Mouse (Mus musculus) retina, adult 2 months (tissue): ENCODE results near the gene Gal.
A peak's percentile ranks its signal among the peaks of the same experiment; 100 is the strongest.

Experiments used
- DNase-seq: peaks from one replicate; pipeline ENCODE4 v3.0.0-alpha.2; 2012; ENCODE audit warnings: low read depth, low spot score

The Gal gene

GRCm38 (mm10) chr19:3414268-3414733 lies at the start of gene Gal:
Gal (minus strand) TSS chr19:3414544.
- no peak for DNase-seq

- DNase-seq, result no peak
Measured at GRCm38 (mm10) chr19:3459986-3460385, 45.6 kb upstream of the Gal start.

GRCm38 (mm10) chr19:3458331-3459099 lies 44.2 kb upstream of the Gal start:
- no peak for DNase-seq

- no peak for DNase-seq
Measured at GRCm38 (mm10) chr19:3457700-3458099, 43.4 kb upstream of the Gal start.

GRCm38 (mm10) chr19:3451649-3452048 lies 37.3 kb upstream of the Gal start:
- no peak for DNase-seq

GRCm38 (mm10) chr19:3451170-3451569 lies 36.8 kb upstream of the Gal start:
- DNase-seq, result peak; percentile 43

- DNase-seq, result no peak
Measured at GRCm38 (mm10) chr19:3450714-3451113, 36.4 kb upstream of the Gal start.

- no peak for DNase-seq
Measured at GRCm38 (mm10) chr19:3449248-3449647, 34.9 kb upstream of the Gal start.

GRCm38 (mm10) chr19:3447348-3447747 lies 33.0 kb upstream of the Gal start:
- DNase-seq, result no peak

- no peak for DNase-seq
Measured at GRCm38 (mm10) chr19:3441092-3441491, 26.7 kb upstream of the Gal start.

GRCm38 (mm10) chr19:3440667-3441066 lies 26.3 kb upstream of the Gal start:
- DNase-seq, result no peak

- no peak for DNase-seq
Measured at GRCm38 (mm10) chr19:3437980-3438379, 23.6 kb upstream of the Gal start.

GRCm38 (mm10) chr19:3436840-3437239 lies 22.5 kb upstream of the Gal start:
- no peak for DNase-seq

- DNase-seq, result no peak
Measured at GRCm38 (mm10) chr19:3435824-3436223, 21.5 kb upstream of the Gal start.

GRCm38 (mm10) chr19:3434641-3435040 lies 20.3 kb upstream of the Gal start:
- DNase-seq, result no peak

- DNase-seq, result no peak
Measured at GRCm38 (mm10) chr19:3434124-3434523, 19.8 kb upstream of the Gal start.

- no peak for DNase-seq
Measured at GRCm38 (mm10) chr19:3431969-3432368, 17.6 kb upstream of the Gal start.

- DNase-seq, result no peak
Measured at GRCm38 (mm10) chr19:3431066-3431465, 16.7 kb upstream of the Gal start.

- no peak for DNase-seq
Measured at GRCm38 (mm10) chr19:3429156-3429816, 14.9 kb upstream of the Gal start.

- DNase-seq, result no peak
Measured at GRCm38 (mm10) chr19:3428057-3428830, 13.9 kb upstream of the Gal start.

GRCm38 (mm10) chr19:3424214-3424613 lies 9.9 kb upstream of the Gal start:
- DNase-seq, result no peak

- DNase-seq, result no peak
Measured at GRCm38 (mm10) chr19:3422981-3423380, 8.6 kb upstream of the Gal start.
